In genomic region chr17:35060071-35060470, GRCm38 (mm10) we compare ENCODE assay signal across 9 mouse cellular contexts. TPM values are rescaled to one million over a fixed set of nuclear protein-coding genes. Genes with fewer than 3 reads are reported as not detected.
DNase-seq lines count a peak whose midpoint lies in the region; ATAC-seq and TF ChIP-seq lines count a peak whose summit lies in the region.
"Had no signal": no experiment of that assay in that cellular context is flagged by ENCODE, and none has a peak within 500 bp of the region (broad histone marks: within the 10 kb centered on the region; RNA-seq: fewer than 3 reads in every experiment).

No protein-coding gene starts in this region.

- ATAC-seq in embryonic facial prominence, embryonic 15.5 days (ENCODE audit: insufficient number of reproducible peaks, low FRiP score, low TSS enrichment, low read depth), result no peak
- no peak for ATAC-seq in hindbrain, embryonic 16.5 days
- ATAC-seq in midbrain, postnatal 0 days (ENCODE audit: low FRiP score), result no peak

- peak overlapping the region; percentile 62 for H3K4me3 ChIP-seq in layer of hippocampus, adult 2 months
- peak overlapping the region; percentile 74 for H3K4me3 ChIP-seq in embryonic facial prominence, embryonic 15.5 days (replicated peaks)
- H3K4me3 ChIP-seq in hindbrain, embryonic 16.5 days (ENCODE audit: low read length), result peak overlapping the region; percentile 82
- H3K4me3 ChIP-seq in midbrain, postnatal 0 days (ENCODE audit: low read depth, low read length), result peak overlapping the region; percentile 72

- no peaks in the 10 kb centered on the region for H3K9me3 ChIP-seq in embryonic facial prominence, embryonic 15.5 days (replicated peaks)
- no peaks in the 10 kb centered on the region for H3K9me3 ChIP-seq in hindbrain, embryonic 16.5 days (ENCODE audit: control insufficient read depth, low read length)
- no peaks in the 10 kb centered on the region for H3K9me3 ChIP-seq in midbrain, postnatal 0 days (ENCODE audit: low read length)

- H3K4me2 ChIP-seq in embryonic facial prominence, embryonic 15.5 days (replicated peaks), result peak overlapping the region; percentile 79
- peak overlapping the region; percentile 94 for H3K4me2 ChIP-seq in hindbrain, embryonic 16.5 days (ENCODE audit: low read length)
- peak overlapping the region; percentile 79 for H3K4me2 ChIP-seq in midbrain, postnatal 0 days (ENCODE audit: low read depth, low read length, poor library complexity, severe bottlenecking)

- no peak for DNase-seq in layer of hippocampus, adult 2 months (ENCODE audit: low spot score in 2 of 2)
- no peak for DNase-seq in layer of hippocampus, postnatal 10 days (ENCODE audit: low spot score in 2 of 2)
- no peak for DNase-seq in midbrain, postnatal 0 days (ENCODE audit: low spot score)
- DNase-seq in layer of hippocampus, postnatal 25 days (ENCODE audit: extremely low spot score in 1 of 2, low spot score in 1 of 2), result no peak
- DNase-seq in right cerebral cortex, postnatal 25 days, result no peak
- DNase-seq in frontal cortex, postnatal 14 days (ENCODE audit: low spot score in 2 of 2), result no peak

- no peak for TF ChIP-seq CTCF in layer of hippocampus, adult 2 months (conservative IDR thresholded peaks at IDR 0.05)
- TF ChIP-seq CTCF in midbrain, postnatal 0 days (IDR thresholded peaks at IDR 0.05), result no peak

- peak overlapping the region; percentile 81 for H3K9ac ChIP-seq in embryonic facial prominence, embryonic 15.5 days
- H3K9ac ChIP-seq in hindbrain, embryonic 16.5 days (ENCODE audit: low read depth, low read length), result peak overlapping the region; percentile 86
- H3K9ac ChIP-seq in midbrain, postnatal 0 days (replicated peaks; ENCODE audit: low read length, poor library complexity, severe bottlenecking), result peak overlapping the region; percentile 76

- H3K36me3 ChIP-seq in embryonic facial prominence, embryonic 15.5 days, result peaks cover 48% of the 10 kb centered on the region
- peaks cover 14% of the 10 kb centered on the region for H3K36me3 ChIP-seq in hindbrain, embryonic 16.5 days (ENCODE audit: control insufficient read depth, insufficient read depth, low read length)
- peaks cover 6% of the 10 kb centered on the region; the same call in 1 of the 2 replicates for H3K36me3 ChIP-seq in midbrain, postnatal 0 days (ENCODE audit: insufficient read depth, low read length)

- peaks cover 7% of the 10 kb centered on the region; the same call in 1 of the 2 replicates for H3K27me3 ChIP-seq in embryonic facial prominence, embryonic 15.5 days
- peaks cover 12% of the 10 kb centered on the region for H3K27me3 ChIP-seq in hindbrain, embryonic 16.5 days (replicated peaks; ENCODE audit: control insufficient read depth, insufficient read depth, low read length)
- H3K27me3 ChIP-seq in midbrain, postnatal 0 days (ENCODE audit: insufficient read depth, low read length), result peaks cover 13% of the 10 kb centered on the region; the same call in 1 of the 2 replicates

- H3K4me1 ChIP-seq in embryonic facial prominence, embryonic 15.5 days, result peaks cover 39% of the 10 kb centered on the region
- peaks cover 19% of the 10 kb centered on the region for H3K4me1 ChIP-seq in hindbrain, embryonic 16.5 days (ENCODE audit: control insufficient read depth, insufficient read depth, low read depth, low read length)
- H3K4me1 ChIP-seq in midbrain, postnatal 0 days (ENCODE audit: insufficient read depth, low read length), result peaks cover 4% of the 10 kb centered on the region

- H3K27ac ChIP-seq in layer of hippocampus, adult 2 months, result no peak overlapping the region
- peak overlapping the region; percentile 95; the same call in 1 of the 2 replicates for H3K27ac ChIP-seq in embryonic facial prominence, embryonic 15.5 days (replicated peaks)
- no peak overlapping the region; the same call in 1 of the 2 replicates for H3K27ac ChIP-seq in hindbrain, embryonic 16.5 days (ENCODE audit: low read depth, low read length)
- H3K27ac ChIP-seq in midbrain, postnatal 0 days (ENCODE audit: low read depth, low read length), result peak overlapping the region; percentile 3; the same call in 1 of the 2 replicates

- 20% methylated on average over 14 of the region's 14 CpGs for WGBS in embryonic facial prominence, embryonic 15.5 days
- 25% methylated on average over 14 of the region's 14 CpGs for WGBS in hindbrain, embryonic 16.5 days
- WGBS in midbrain, postnatal 0 days, result 16% methylated on average over 14 of the region's 14 CpGs

RNA-seq across cellular contexts. Expression of gene Ddah2, which starts 1.2 kb away (rescaled TPM):
- 10 to 100 TPM; 13.7 to 15.8 TPM for total RNA-seq in layer of hippocampus, adult 2 months (2021)
- 10 to 100 TPM; 47.3 to 59.0 TPM for total RNA-seq in layer of hippocampus, postnatal 10 days (2021)
- 319 and 347 TPM in 2 replicates for polyA plus RNA-seq in embryonic facial prominence, embryonic 15.5 days (2015; fragmentation: Nextera tagmentation; extraction: Ambion mirVana)
- 338 and 363 TPM in 2 replicates for polyA plus RNA-seq in hindbrain, embryonic 16.5 days (2015; fragmentation: Nextera tagmentation; extraction: Ambion mirVana)
- total RNA-seq in midbrain, postnatal 0 days (2014; rRNA removed), result 159 and 204 TPM in 2 replicates
- 210 and 213 TPM in 2 replicates for polyA plus RNA-seq in midbrain, postnatal 0 days (2015; fragmentation: Nextera tagmentation; extraction: Ambion mirVana)
- 10 to 100 TPM; 19.5 to 20.7 TPM for total RNA-seq in layer of hippocampus, postnatal 25 days (2021)

RNA-seq across cellular contexts. Expression of gene Ly6g6c, which starts 5.1 kb away (rescaled TPM):
- not detected for total RNA-seq in layer of hippocampus, adult 2 months (2021)
- not detected for total RNA-seq in layer of hippocampus, postnatal 10 days (2021)
- 98.5 and 131 TPM in 2 replicates for polyA plus RNA-seq in embryonic facial prominence, embryonic 15.5 days (2015; fragmentation: Nextera tagmentation; extraction: Ambion mirVana)
- polyA plus RNA-seq in hindbrain, embryonic 16.5 days (2015; fragmentation: Nextera tagmentation; extraction: Ambion mirVana), result not detected in 2 replicates
- 2.4 TPM in 1 of 2 replicates, not detected in the other for total RNA-seq in midbrain, postnatal 0 days (2014; rRNA removed)
- polyA plus RNA-seq in midbrain, postnatal 0 days (2015; fragmentation: Nextera tagmentation; extraction: Ambion mirVana), result not detected in 2 replicates
- not detected for total RNA-seq in layer of hippocampus, postnatal 25 days (2021)
- total RNA-seq: hematopoietic stem cell, adult 5-6 weeks had no signal

RNA-seq across cellular contexts. Expression of gene Mpig6b, which starts 5.9 kb away (rescaled TPM):
- not detected for total RNA-seq in layer of hippocampus, adult 2 months (2021)
- total RNA-seq in layer of hippocampus, postnatal 10 days (2021), result not detected
- 1.1 and 1.4 TPM in 2 replicates for polyA plus RNA-seq in embryonic facial prominence, embryonic 15.5 days (2015; fragmentation: Nextera tagmentation; extraction: Ambion mirVana)
- 0.13 and 0.21 TPM in 2 replicates for polyA plus RNA-seq in hindbrain, embryonic 16.5 days (2015; fragmentation: Nextera tagmentation; extraction: Ambion mirVana)
- not detected in 2 replicates for total RNA-seq in midbrain, postnatal 0 days (2014; rRNA removed)
- not detected in 2 replicates for polyA plus RNA-seq in midbrain, postnatal 0 days (2015; fragmentation: Nextera tagmentation; extraction: Ambion mirVana)
- not detected for total RNA-seq in layer of hippocampus, postnatal 25 days (2021)
- total RNA-seq: hematopoietic stem cell, adult 5-6 weeks had no signal

RNA-seq across cellular contexts. Expression of gene Clic1, which starts 10.3 kb away (rescaled TPM):
- total RNA-seq in layer of hippocampus, adult 2 months (2021), result 1 to 10 TPM; 9.2 to 9.6 TPM
- 10 to 100 TPM; 19.3 to 19.6 TPM for total RNA-seq in layer of hippocampus, postnatal 10 days (2021)
- 324 and 329 TPM in 2 replicates for polyA plus RNA-seq in embryonic facial prominence, embryonic 15.5 days (2015; fragmentation: Nextera tagmentation; extraction: Ambion mirVana)
- 85.2 and 88.5 TPM in 2 replicates for polyA plus RNA-seq in hindbrain, embryonic 16.5 days (2015; fragmentation: Nextera tagmentation; extraction: Ambion mirVana)
- total RNA-seq in midbrain, postnatal 0 days (2014; rRNA removed), result 28.0 and 33.4 TPM in 2 replicates
- polyA plus RNA-seq in midbrain, postnatal 0 days (2015; fragmentation: Nextera tagmentation; extraction: Ambion mirVana), result 40.0 and 41.9 TPM in 2 replicates
- 10 to 100 TPM in 1 of 2 experiments, 1 to 10 TPM in 1; 9.7 to 10.1 TPM for total RNA-seq in layer of hippocampus, postnatal 25 days (2021)

RNA-seq across cellular contexts. Expression of gene Msh5, which starts 13.5 kb away (rescaled TPM):
- total RNA-seq in layer of hippocampus, adult 2 months (2021), result 1 to 10 TPM in 1 of 2 experiments, under 1 TPM in 1; 0.26 to 1.1 TPM
- total RNA-seq in layer of hippocampus, postnatal 10 days (2021), result 1 to 10 TPM in 1 of 2 experiments, under 1 TPM in 1; 0.91 to 1.4 TPM
- 3.6 and 5.4 TPM in 2 replicates for polyA plus RNA-seq in embryonic facial prominence, embryonic 15.5 days (2015; fragmentation: Nextera tagmentation; extraction: Ambion mirVana)
- polyA plus RNA-seq in hindbrain, embryonic 16.5 days (2015; fragmentation: Nextera tagmentation; extraction: Ambion mirVana), result 1.8 and 2.5 TPM in 2 replicates
- total RNA-seq in midbrain, postnatal 0 days (2014; rRNA removed), result 1.7 and 3.8 TPM in 2 replicates
- 1.3 and 1.4 TPM in 2 replicates for polyA plus RNA-seq in midbrain, postnatal 0 days (2015; fragmentation: Nextera tagmentation; extraction: Ambion mirVana)
- total RNA-seq in layer of hippocampus, postnatal 25 days (2021), result under 1 TPM; 0.62 to 0.82 TPM

Comparison
In these comparisons a context has a peak if more than half of its experiments do, and no peak if none do; other contexts are left out.
1. H3K27ac ChIP-seq: peak in embryonic facial prominence, embryonic 15.5 days (single experiment) and midbrain, postnatal 0 days (single experiment); none in layer of hippocampus, adult 2 months (single experiment) and hindbrain, embryonic 16.5 days (single experiment).
2. Peak in every context shown above with its lines, with median percentiles within 50 percentile points of each other: H3K4me3 ChIP-seq, H3K4me2 ChIP-seq and H3K9ac ChIP-seq.